Mouse (Mus musculus): ENCODE measurements at regions not wholly inside any gene's neighbourhood (a gene's known extent, or its start where the extent isn't known, plus 50 kb on each side); places are given as distances from the start of the nearest gene placed in this dataset.

DNA sequence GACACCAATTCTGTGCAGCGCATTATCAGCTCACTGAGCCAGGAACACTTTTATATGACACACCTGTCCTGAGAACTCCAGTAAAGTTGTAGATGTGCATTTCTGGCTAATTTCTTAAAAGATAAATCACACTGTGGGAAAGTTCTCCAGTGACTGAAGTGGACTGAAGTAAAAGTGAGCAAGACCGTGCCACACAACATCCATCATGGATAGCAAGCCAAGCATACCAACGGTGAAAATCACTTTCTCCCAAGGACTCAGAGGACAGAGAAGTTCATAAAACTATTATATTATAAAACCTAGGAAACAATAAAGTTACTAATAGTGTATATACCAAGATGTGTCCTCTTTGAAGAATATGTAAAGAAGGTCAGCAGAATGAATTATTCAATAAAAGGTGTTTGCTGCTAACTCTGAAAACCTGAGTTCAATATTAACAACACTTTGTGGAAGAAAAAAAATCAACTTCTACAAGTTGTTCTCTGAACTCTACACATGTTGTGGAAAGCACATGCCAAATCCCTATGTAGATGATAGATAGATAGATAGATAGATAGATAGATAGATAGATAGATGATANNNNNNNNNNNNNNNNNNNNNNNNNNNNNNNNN is 298.2 kb upstream of the Igbp1b start:
- no peaks in the 10 kb centered on the region for H3K27me3 ChIP-seq (ENCODE audit: control insufficient read depth, insufficient read depth, low read length)
- H3K4me1 ChIP-seq (ENCODE audit: control insufficient read depth in 2 of 2, insufficient read depth in 2 of 2, low read length in 2 of 2), result no peaks in the 10 kb centered on the region
- no peaks in the 10 kb centered on the region for H3K36me3 ChIP-seq (ENCODE audit: control insufficient read depth, insufficient read depth, low read length)
- WGBS, result 93% methylated on average over 3 of the region's 3 CpGs
- H3K9ac ChIP-seq (ENCODE audit: low read length), result no peak overlapping the region
- H3K9me3 ChIP-seq (ENCODE audit: control insufficient read depth, low read length), result peaks cover 5% of the 10 kb centered on the region
- no peak overlapping the region for H3K4me2 ChIP-seq (ENCODE audit: low read length)
- no peak overlapping the region for H3K4me3 ChIP-seq (ENCODE audit: control insufficient read depth in 1 of 2, insufficient read depth in 1 of 2, low read depth in 1 of 2, low read length in 2 of 2)
- ATAC-seq (ENCODE audit: insufficient number of reproducible peaks, insufficient read depth, low FRiP score, low read depth), result no peak
- H3K27ac ChIP-seq (replicated peaks in 1 of 2; ENCODE audit: control insufficient read depth in 1 of 2, insufficient read depth in 1 of 2, low read depth in 2 of 2, low read length in 2 of 2), result no peak overlapping the region

DNA sequence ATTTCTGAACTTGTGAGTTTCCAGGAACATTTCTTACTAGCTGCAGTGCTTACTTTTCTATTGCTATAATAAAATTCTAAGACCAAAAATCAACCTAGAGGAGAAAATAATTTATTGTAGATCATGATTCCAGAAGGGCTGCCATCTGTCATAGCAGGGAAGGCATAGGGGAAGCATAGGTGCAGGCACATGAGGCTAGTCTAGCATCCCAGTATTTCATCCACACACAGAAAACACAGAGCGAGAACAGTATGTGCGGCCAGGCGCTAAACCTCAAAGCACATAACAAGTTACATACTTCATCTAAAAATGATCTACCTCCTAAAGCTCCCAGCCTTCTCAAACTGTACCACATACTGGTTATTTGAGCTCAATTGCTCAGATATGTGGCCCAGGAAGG is 292.5 kb upstream of the Igbp1b start:
- no peaks in the 10 kb centered on the region for H3K27me3 ChIP-seq (ENCODE audit: control insufficient read depth, insufficient read depth, low read length)
- no peak overlapping the region for H3K4me3 ChIP-seq (ENCODE audit: control insufficient read depth in 1 of 2, insufficient read depth in 1 of 2, low read depth in 1 of 2, low read length in 2 of 2)
- H3K9me3 ChIP-seq (ENCODE audit: control insufficient read depth, low read length), result no peaks in the 10 kb centered on the region
- H3K27ac ChIP-seq (replicated peaks in 1 of 2; ENCODE audit: control insufficient read depth in 1 of 2, insufficient read depth in 1 of 2, low read depth in 2 of 2, low read length in 2 of 2), result no peak overlapping the region
- H3K4me2 ChIP-seq (ENCODE audit: low read length), result no peak overlapping the region
- H3K4me1 ChIP-seq (ENCODE audit: control insufficient read depth in 2 of 2, insufficient read depth in 2 of 2, low read length in 2 of 2), result no peaks in the 10 kb centered on the region
- no peak for ATAC-seq (ENCODE audit: insufficient number of reproducible peaks, insufficient read depth, low FRiP score, low read depth)
- no peaks in the 10 kb centered on the region for H3K36me3 ChIP-seq (ENCODE audit: control insufficient read depth, insufficient read depth, low read length)
- H3K9ac ChIP-seq (ENCODE audit: low read length), result no peak overlapping the region
- WGBS, result 85% methylated on average over 3 of the region's 3 CpGs

DNA sequence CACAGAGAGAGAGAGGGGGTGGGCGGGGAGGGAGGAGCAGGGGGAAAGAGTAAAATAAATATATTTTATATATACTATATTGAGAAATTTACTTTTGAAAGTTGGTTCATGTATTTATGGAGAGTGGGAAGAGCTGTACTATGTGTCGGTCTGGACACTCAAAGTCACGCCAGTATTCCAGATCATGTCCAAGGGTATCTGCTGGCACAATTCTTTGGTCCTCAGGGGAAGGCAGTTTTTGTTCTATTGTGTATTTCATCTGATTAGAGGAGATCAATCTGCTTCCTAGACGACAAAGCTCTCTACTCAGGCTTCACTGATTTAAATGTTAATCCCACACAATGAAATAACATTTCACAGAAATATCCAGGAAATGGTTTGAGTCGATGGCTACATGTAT is 288.3 kb upstream of the Igbp1b start:
- Histone ChIP-seq H3K9ac (ENCODE audit: low read length) (no peak overlapping the region), H3K4me1 (ENCODE audit: control insufficient read depth in 2 of 2, insufficient read depth in 2 of 2, low read length in 2 of 2) (no peaks in the 10 kb centered on the region), H3K9me3 (ENCODE audit: control insufficient read depth, low read length) (peaks cover 4% of the 10 kb centered on the region; the same call in 1 of the 2 replicates), H3K4me3 (ENCODE audit: control insufficient read depth in 1 of 2, insufficient read depth in 1 of 2, low read depth in 1 of 2, low read length in 2 of 2) (no peak overlapping the region), H3K36me3 (ENCODE audit: control insufficient read depth, insufficient read depth, low read length) (no peaks in the 10 kb centered on the region), H3K27ac (replicated peaks in 1 of 2; ENCODE audit: control insufficient read depth in 1 of 2, insufficient read depth in 1 of 2, low read depth in 2 of 2, low read length in 2 of 2) (no peak overlapping the region), H3K4me2 (ENCODE audit: low read length) (no peak overlapping the region), H3K27me3 (ENCODE audit: control insufficient read depth, insufficient read depth, low read length) (no peaks in the 10 kb centered on the region)
- WGBS, result 70% methylated on average over 5 of the region's 5 CpGs
- no peak for ATAC-seq (ENCODE audit: insufficient number of reproducible peaks, insufficient read depth, low FRiP score, low read depth)

DNA sequence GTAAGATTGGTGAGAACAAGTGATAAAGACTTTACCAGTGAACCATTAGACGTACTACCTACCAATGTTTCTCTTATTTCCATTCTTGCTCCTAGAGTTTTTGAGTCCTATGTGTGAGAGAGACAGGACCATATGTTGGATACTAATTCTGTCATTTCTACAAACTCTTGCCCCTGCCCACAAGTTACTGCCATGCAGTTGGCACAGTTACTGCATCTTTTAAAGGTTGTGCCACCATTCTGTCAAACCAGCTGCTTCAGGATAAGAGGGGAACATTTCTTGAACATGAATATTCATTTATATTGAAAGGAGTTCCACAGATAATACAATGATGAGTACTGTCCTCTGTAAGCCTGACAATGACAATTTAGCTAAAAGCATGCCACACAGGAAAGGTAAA is 287.1 kb upstream of the Igbp1b start:
- Histone ChIP-seq H3K27ac (replicated peaks in 1 of 2; ENCODE audit: control insufficient read depth in 1 of 2, insufficient read depth in 1 of 2, low read depth in 2 of 2, low read length in 2 of 2) (no peak overlapping the region), H3K4me3 (ENCODE audit: control insufficient read depth in 1 of 2, insufficient read depth in 1 of 2, low read depth in 1 of 2, low read length in 2 of 2) (no peak overlapping the region), H3K27me3 (ENCODE audit: control insufficient read depth, insufficient read depth, low read length) (no peaks in the 10 kb centered on the region), H3K4me1 (ENCODE audit: control insufficient read depth in 2 of 2, insufficient read depth in 2 of 2, low read length in 2 of 2) (no peaks in the 10 kb centered on the region), H3K36me3 (ENCODE audit: control insufficient read depth, insufficient read depth, low read length) (no peaks in the 10 kb centered on the region), H3K4me2 (ENCODE audit: low read length) (no peak overlapping the region), H3K9ac (ENCODE audit: low read length) (no peak overlapping the region), H3K9me3 (ENCODE audit: control insufficient read depth, low read length) (peaks cover 4% of the 10 kb centered on the region; the same call in 1 of the 2 replicates)
- no peak for ATAC-seq (ENCODE audit: insufficient number of reproducible peaks, insufficient read depth, low FRiP score, low read depth)
- 81% methylated on average over 1 of the region's 1 CpGs for WGBS

DNA sequence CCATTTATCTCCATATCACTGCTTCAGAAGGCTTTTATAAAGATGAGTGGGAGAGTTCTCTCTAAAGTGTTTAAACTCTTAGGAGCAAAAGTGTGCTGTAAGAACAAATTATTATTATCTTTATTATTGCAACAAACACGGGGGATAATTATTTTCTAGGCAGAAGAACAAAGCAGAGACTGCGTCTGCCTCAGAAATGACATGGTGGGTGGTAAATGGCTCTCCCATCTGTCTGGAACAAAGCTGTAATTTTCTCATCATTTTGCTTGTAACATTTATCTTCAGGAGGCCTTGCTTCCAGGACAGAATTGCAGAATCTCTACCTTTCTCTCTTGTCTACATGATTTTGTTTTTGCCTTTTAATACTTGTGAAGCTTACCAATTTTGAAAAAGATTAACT is 261.8 kb upstream of the Igbp1b start:
- Histone ChIP-seq H3K9ac (ENCODE audit: low read length) (no peak overlapping the region), H3K9me3 (ENCODE audit: control insufficient read depth, low read length) (no peaks in the 10 kb centered on the region), H3K4me3 (ENCODE audit: control insufficient read depth in 1 of 2, insufficient read depth in 1 of 2, low read depth in 1 of 2, low read length in 2 of 2) (no peak overlapping the region), H3K4me1 (ENCODE audit: control insufficient read depth in 2 of 2, insufficient read depth in 2 of 2, low read length in 2 of 2) (no peaks in the 10 kb centered on the region), H3K36me3 (ENCODE audit: control insufficient read depth, insufficient read depth, low read length) (no peaks in the 10 kb centered on the region), H3K4me2 (ENCODE audit: low read length) (no peak overlapping the region), H3K27me3 (ENCODE audit: control insufficient read depth, insufficient read depth, low read length) (no peaks in the 10 kb centered on the region), H3K27ac (replicated peaks in 1 of 2; ENCODE audit: control insufficient read depth in 1 of 2, insufficient read depth in 1 of 2, low read depth in 2 of 2, low read length in 2 of 2) (no peak overlapping the region)
- WGBS, result 63% methylated on average over 2 of the region's 2 CpGs
- no peak for ATAC-seq (ENCODE audit: insufficient number of reproducible peaks, insufficient read depth, low FRiP score, low read depth)

DNA sequence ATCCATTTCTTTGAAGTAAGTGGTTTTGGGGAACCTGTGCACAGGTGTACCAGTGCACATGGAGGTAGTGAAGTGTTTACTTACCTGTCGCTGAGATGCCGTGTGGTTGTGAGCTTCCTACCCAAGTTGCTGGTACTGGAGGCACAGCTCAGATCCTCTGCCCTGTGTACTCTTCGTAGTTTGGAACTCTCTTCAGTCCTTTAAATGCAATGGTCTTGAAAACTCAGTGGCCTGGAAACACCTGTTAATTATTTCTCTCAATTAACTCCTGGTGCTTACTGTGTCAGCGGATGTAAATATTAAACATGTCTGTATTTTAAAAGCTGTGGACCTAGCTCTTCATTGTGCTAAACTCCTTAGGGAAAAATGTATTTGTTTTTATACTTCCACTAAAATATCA is 261.2 kb upstream of the Igbp1b start:
- no peak overlapping the region for H3K9ac ChIP-seq (ENCODE audit: low read length)
- H3K9me3 ChIP-seq (ENCODE audit: control insufficient read depth, low read length), result no peaks in the 10 kb centered on the region
- no peak overlapping the region for H3K4me2 ChIP-seq (ENCODE audit: low read length)
- H3K4me1 ChIP-seq (ENCODE audit: control insufficient read depth in 2 of 2, insufficient read depth in 2 of 2, low read length in 2 of 2), result no peaks in the 10 kb centered on the region
- H3K27ac ChIP-seq (replicated peaks in 1 of 2; ENCODE audit: control insufficient read depth in 1 of 2, insufficient read depth in 1 of 2, low read depth in 2 of 2, low read length in 2 of 2), result no peak overlapping the region
- WGBS, result 87% methylated on average over 4 of the region's 4 CpGs
- no peak overlapping the region for H3K4me3 ChIP-seq (ENCODE audit: control insufficient read depth in 1 of 2, insufficient read depth in 1 of 2, low read depth in 1 of 2, low read length in 2 of 2)
- H3K27me3 ChIP-seq (ENCODE audit: control insufficient read depth, insufficient read depth, low read length), result no peaks in the 10 kb centered on the region
- ATAC-seq (ENCODE audit: insufficient number of reproducible peaks, insufficient read depth, low FRiP score, low read depth), result no peak
- no peaks in the 10 kb centered on the region for H3K36me3 ChIP-seq (ENCODE audit: control insufficient read depth, insufficient read depth, low read length)

DNA sequence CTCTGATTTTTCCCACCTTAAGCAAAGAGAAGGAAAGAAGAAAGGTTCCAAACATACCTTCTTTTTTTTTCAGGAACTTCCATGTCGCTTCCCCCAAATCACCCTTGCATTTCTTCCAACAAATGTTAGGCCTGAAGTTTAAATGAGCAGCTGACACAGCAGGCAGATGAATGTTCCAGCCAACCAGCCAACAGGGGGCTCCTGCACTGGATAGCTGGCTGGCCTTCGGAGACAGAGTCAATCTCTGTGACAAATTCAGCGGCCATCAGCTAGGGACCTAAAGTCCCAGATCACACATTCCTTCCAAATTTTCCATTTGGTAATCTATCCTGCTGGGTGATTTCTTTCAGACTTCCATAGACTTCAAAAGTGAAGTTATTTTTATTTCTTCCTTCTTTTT is 256.6 kb upstream of the Igbp1b start:
- no peak overlapping the region for H3K4me2 ChIP-seq (ENCODE audit: low read length)
- no peaks in the 10 kb centered on the region for H3K9me3 ChIP-seq (ENCODE audit: control insufficient read depth, low read length)
- no peak overlapping the region for H3K9ac ChIP-seq (ENCODE audit: low read length)
- no peaks in the 10 kb centered on the region for H3K36me3 ChIP-seq (ENCODE audit: control insufficient read depth, insufficient read depth, low read length)
- no peaks in the 10 kb centered on the region for H3K27me3 ChIP-seq (ENCODE audit: control insufficient read depth, insufficient read depth, low read length)
- no peak overlapping the region for H3K27ac ChIP-seq (replicated peaks in 1 of 2; ENCODE audit: control insufficient read depth in 1 of 2, insufficient read depth in 1 of 2, low read depth in 2 of 2, low read length in 2 of 2)
- no peak overlapping the region for H3K4me3 ChIP-seq (ENCODE audit: control insufficient read depth in 1 of 2, insufficient read depth in 1 of 2, low read depth in 1 of 2, low read length in 2 of 2)
- no peak for ATAC-seq (ENCODE audit: insufficient number of reproducible peaks, insufficient read depth, low FRiP score, low read depth)
- no peaks in the 10 kb centered on the region for H3K4me1 ChIP-seq (ENCODE audit: control insufficient read depth in 2 of 2, insufficient read depth in 2 of 2, low read length in 2 of 2)
- 55% methylated on average over 3 of the region's 3 CpGs for WGBS

DNA sequence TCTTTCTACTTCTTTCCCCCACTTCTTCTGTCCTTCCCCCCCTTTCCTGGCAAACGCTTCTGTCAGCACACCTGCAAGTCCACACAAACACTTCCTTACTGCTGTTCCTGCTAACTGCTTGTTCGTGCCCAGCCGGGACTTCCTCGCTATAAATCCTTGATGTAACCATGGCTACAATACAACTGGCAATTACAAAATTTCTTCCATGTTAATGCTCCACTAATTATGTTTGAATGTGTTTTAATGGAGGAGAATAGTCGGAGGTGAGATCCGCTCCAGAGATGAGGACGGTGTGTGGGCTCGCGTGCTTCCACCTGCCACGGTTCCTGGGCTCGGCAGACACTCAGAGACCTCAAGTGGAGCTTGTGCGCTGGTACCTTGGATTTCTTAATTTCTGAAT is 215.3 kb upstream of the Igbp1b start:
- Histone ChIP-seq H3K36me3 (ENCODE audit: control insufficient read depth, insufficient read depth, low read length) (no peaks in the 10 kb centered on the region), H3K4me2 (ENCODE audit: low read length) (no peak overlapping the region), H3K4me1 (ENCODE audit: control insufficient read depth in 2 of 2, insufficient read depth in 2 of 2, low read length in 2 of 2) (no peaks in the 10 kb centered on the region), H3K4me3 (ENCODE audit: control insufficient read depth in 1 of 2, insufficient read depth in 1 of 2, low read depth in 1 of 2, low read length in 2 of 2) (no peak overlapping the region), H3K27ac (replicated peaks in 1 of 2; ENCODE audit: control insufficient read depth in 1 of 2, insufficient read depth in 1 of 2, low read depth in 2 of 2, low read length in 2 of 2) (no peak overlapping the region), H3K27me3 (ENCODE audit: control insufficient read depth, insufficient read depth, low read length) (no peaks in the 10 kb centered on the region), H3K9ac (ENCODE audit: low read length) (no peak overlapping the region), H3K9me3 (ENCODE audit: control insufficient read depth, low read length) (no peaks in the 10 kb centered on the region)
- 83% methylated on average over 12 of the region's 12 CpGs for WGBS
- ATAC-seq (ENCODE audit: insufficient number of reproducible peaks, insufficient read depth, low FRiP score, low read depth), result no peak

Measured in heart, embryonic 14.5 days (tissue).